Mouse (Mus musculus) stomach, postnatal 0 days (tissue): ENCODE data around the gene Gng2. TPM values are rescaled to one million over a fixed set of nuclear protein-coding genes. Genes with fewer than 3 reads are reported as not detected.

Experiments
- ATAC-seq: fragments of 200-750 bp; cut with Nextera tagmentation; 2 replicates; pipeline ENCODE4 v1.8.0; 2017; ENCODE audit not compliant: low FRiP score, low TSS enrichment
- DNase-seq: peaks from one replicate; pipeline ENCODE4 v3.0.0-alpha.2; 2016; ENCODE audit warnings: low spot score
- H3K27ac ChIP-seq: fragments of 300-500 bp; sonication (generic); replicated peaks from 2 replicates; pipeline ENCODE4 v1.5.1; 2014; ENCODE audit warnings: mild to moderate bottlenecking, control low read depth
- H3K27me3 ChIP-seq: fragments of 300-500 bp; sonication (generic); 2 replicates; pipeline ENCODE4 v1.6.1; 2014; ENCODE audit warnings: low read length; ENCODE audit not compliant: control insufficient read depth, insufficient read depth
- H3K36me3 ChIP-seq: fragments of 300-500 bp; sonication (generic); 2 replicates; pipeline ENCODE4 v1.6.1; 2014; ENCODE audit warnings: low read length, mixed read lengths; ENCODE audit not compliant: control insufficient read depth, insufficient read depth
- H3K4me1 ChIP-seq: fragments of 300-500 bp; sonication (generic); replicated peaks from 2 replicates; pipeline ENCODE4 v1.6.1; 2014; ENCODE audit warnings: antibody characterized with exemption; ENCODE audit not compliant: control insufficient read depth, insufficient read depth
- H3K4me2 ChIP-seq: fragments of 300-500 bp; sonication (generic); replicated peaks from 2 replicates; pipeline ENCODE4 v1.6.1; 2014; ENCODE audit warnings: low read depth, mild to moderate bottlenecking, control low read depth, moderate library complexity
- H3K4me3 ChIP-seq: fragments of 300-500 bp; sonication (generic); 2 replicates; pipeline ENCODE4 v1.5.1; 2014; ENCODE audit warnings: low read depth, low read length, control low read depth
- H3K9ac ChIP-seq: fragments of 300-500 bp; sonication (generic); 2 replicates; pipeline ENCODE4 v1.6.1; 2014; ENCODE audit warnings: mild to moderate bottlenecking, low read length, control low read depth, mixed read lengths
- H3K9me3 ChIP-seq: fragments of 300-500 bp; sonication (generic); 2 replicates; pipeline ENCODE4 v1.6.1; 2016; ENCODE audit warnings: low read length; ENCODE audit not compliant: control insufficient read depth
- CTCF ChIP-seq: IDR thresholded peaks from 2 replicates; pipeline ENCODE4 v1.5.1; 2016; ENCODE audit warnings: antibody characterized with exemption, low read depth, mild to moderate bottlenecking, moderate library complexity
- EP300 ChIP-seq: optimal IDR thresholded peaks from 2 replicates; pipeline ENCODE3; 2016; ENCODE audit warnings: antibody characterized with exemption
- WGBS: fragments of 180-500 bp; shearing (Covaris S2); extraction: QIAGEN DNeasy Blood & Tissue Kit; methylation state at CpG from one replicate; pipeline ENCODE4 v1.1.7; 2014; 5-methylcytosine and 5-hydroxymethylcytosine counted together
- polyA plus RNA-seq: library from polyadenylated mRNA; unstranded; fragments of >200 nt; fragmentation: Nextera tagmentation; extraction: Ambion mirVana; gene quantifications from 2 replicates; pipeline ENCODE4 v1.2.1, GENCODE M21; 2015

Gng2 gene
- polyA plus RNA-seq, 1 experiment from 2014 or later: 17.1 TPM

DNA sequence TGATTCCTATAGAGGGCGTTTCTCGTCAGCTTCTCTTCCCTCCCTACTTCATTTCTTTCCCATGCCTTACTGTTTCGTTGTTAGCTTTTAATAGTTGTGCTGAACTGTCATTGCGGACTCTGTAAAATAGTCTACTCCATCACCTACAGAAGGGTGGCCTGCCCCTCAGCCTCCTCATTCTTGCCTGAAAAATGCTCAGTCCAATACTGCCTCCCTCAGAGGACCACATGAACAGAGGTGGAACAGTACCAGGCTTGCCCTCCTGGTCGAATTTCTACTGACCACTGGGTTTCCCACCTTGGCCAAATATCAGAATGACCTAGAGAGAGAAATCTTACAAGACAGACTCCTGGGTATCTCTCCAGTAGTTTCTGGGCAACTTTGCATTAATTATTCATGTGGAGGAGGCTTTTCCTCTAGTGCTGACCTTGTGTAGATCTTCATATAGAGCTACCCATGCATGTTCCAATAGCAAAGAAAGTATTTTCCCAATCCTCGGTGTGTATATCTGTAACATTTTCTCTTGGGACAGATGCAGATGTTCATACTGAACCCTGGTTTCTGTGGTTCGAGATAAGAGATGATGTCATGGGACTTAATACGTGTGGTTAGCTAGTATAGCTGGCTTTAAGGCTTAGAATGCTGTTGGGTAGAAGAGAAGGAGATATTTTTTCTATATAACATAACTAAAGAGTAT is 15.6 kb upstream of the Gng2 start:
- 79% methylated on average over 8 of the region's 8 CpGs for WGBS
- Histone ChIP-seq H3K4me2 (no peak overlapping the region), H3K27ac (no peak overlapping the region), H3K27me3 (no peaks in the 10 kb centered on the region), H3K9ac (no peak overlapping the region), H3K9me3 (no peaks in the 10 kb centered on the region), H3K4me3 (no peak overlapping the region), H3K36me3 (no peaks in the 10 kb centered on the region), H3K4me1 (no peaks in the 10 kb centered on the region)
- DNase-seq (no peak), ATAC-seq (no peak)
- TF ChIP-seq CTCF (no peak), EP300 (no peak)

GRCm38 (mm10) chr14:19991861-19992260 is 14.4 kb upstream of the Gng2 start:
- no peaks in the 10 kb centered on the region for H3K36me3 ChIP-seq
- no peaks in the 10 kb centered on the region for H3K4me1 ChIP-seq
- H3K4me3 ChIP-seq: no peak overlapping the region
- ATAC-seq (no peak), DNase-seq (no peak)
- no peak for TF ChIP-seq CTCF
- no peak for TF ChIP-seq EP300
- no peak overlapping the region for H3K27ac ChIP-seq
- no peak overlapping the region for H3K9ac ChIP-seq
- WGBS: 43% methylated on average over 3 of the region's 3 CpGs
- no peaks in the 10 kb centered on the region for H3K27me3 ChIP-seq
- H3K4me2 ChIP-seq: no peak overlapping the region
- no peaks in the 10 kb centered on the region for H3K9me3 ChIP-seq

- H3K27ac ChIP-seq: no peak overlapping the region
- H3K9ac ChIP-seq: no peak overlapping the region
- TF ChIP-seq CTCF (no peak), EP300 (no peak)
- no peaks in the 10 kb centered on the region for H3K27me3 ChIP-seq
- WGBS: 71% methylated on average over 1 of the region's 1 CpGs
- H3K4me2 ChIP-seq: no peak overlapping the region
- H3K4me3 ChIP-seq: no peak overlapping the region
- no peak for DNase-seq
- no peaks in the 10 kb centered on the region for H3K4me1 ChIP-seq
- no peaks in the 10 kb centered on the region for H3K36me3 ChIP-seq
- ATAC-seq: no peak
- H3K9me3 ChIP-seq: no peaks in the 10 kb centered on the region
Observed at GRCm38 (mm10) chr14:19990436-19990993, 13.1 kb upstream of the Gng2 start.

- no peaks in the 10 kb centered on the region for H3K27me3 ChIP-seq
- H3K27ac ChIP-seq: no peak overlapping the region
- H3K9me3 ChIP-seq: no peaks in the 10 kb centered on the region
- no peak overlapping the region for H3K4me3 ChIP-seq
- H3K9ac ChIP-seq: no peak overlapping the region
- no peaks in the 10 kb centered on the region for H3K36me3 ChIP-seq
- no peak overlapping the region for H3K4me2 ChIP-seq
- ATAC-seq: no peak
- no peaks in the 10 kb centered on the region; the same call in 1 of the 2 replicates for H3K4me1 ChIP-seq
- WGBS: 73% methylated on average over 3 of the region's 3 CpGs
- DNase-seq: no peak
- no peak for TF ChIP-seq EP300
- TF ChIP-seq CTCF: no peak
Observed at GRCm38 (mm10) chr14:19988410-19988809, 11.0 kb upstream of the Gng2 start.

DNA sequence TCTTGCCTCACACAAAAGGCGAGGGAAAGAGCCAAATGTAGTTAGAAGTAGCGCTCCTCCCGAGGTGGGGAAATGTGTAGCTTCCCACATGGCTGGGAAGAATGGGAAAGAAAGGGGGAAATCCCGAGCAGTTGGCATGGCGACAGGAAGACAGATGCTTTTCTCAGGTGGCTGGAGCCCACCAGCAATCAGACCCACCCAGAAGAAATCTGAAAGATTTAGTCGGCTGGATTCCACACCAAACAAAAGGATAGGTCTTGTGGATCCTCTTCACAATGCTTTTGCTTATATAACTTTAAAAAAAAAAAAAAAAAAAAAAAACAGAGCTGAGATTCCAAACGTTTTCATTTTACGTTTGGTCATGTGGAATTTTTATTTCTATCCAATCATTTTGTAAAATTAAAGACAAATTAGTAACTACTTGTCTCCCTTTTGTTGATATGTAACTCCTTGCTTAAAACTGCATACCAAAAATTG is 10.0 kb upstream of the Gng2 start:
- Histone ChIP-seq H3K36me3 (no peaks in the 10 kb centered on the region), H3K9ac (no peak overlapping the region), H3K4me2 (peak overlapping the region; percentile 32; the same call in 1 of the 2 replicates), H3K27me3 (no peaks in the 10 kb centered on the region), H3K27ac (0 out of 2 replicates have a peak overlapping the region, but pooled peaks have one; percentile 63), H3K4me1 (no peaks in the 10 kb centered on the region; the same call in 1 of the 2 replicates), H3K4me3 (no peak overlapping the region), H3K9me3 (no peaks in the 10 kb centered on the region)
- no peak for ATAC-seq
- DNase-seq: no peak
- TF ChIP-seq CTCF: no peak
- TF ChIP-seq EP300: no peak
- WGBS: 11% methylated on average over 8 of the region's 8 CpGs
